11 mouse cellular contexts compared by ENCODE assay signal in genomic region chr1:33947838-33948237, GRCm38 (mm10). TPM values are rescaled to one million over a fixed set of nuclear protein-coding genes. Genes with fewer than 3 reads are reported as not detected.
DNase-seq lines count a peak whose midpoint lies in the region; ATAC-seq and TF ChIP-seq lines count a peak whose summit lies in the region.
"Had no signal": no experiment of that assay in that cellular context is flagged by ENCODE, and none has a peak within 500 bp of the region (broad histone marks: within the 10 kb centered on the region; RNA-seq: fewer than 3 reads in every experiment).

No protein-coding gene starts in this region.

- DNase-seq in forebrain, embryonic 11.5 days (ENCODE audit: low spot score) = peak; percentile 33
- DNase-seq in forebrain, embryonic 10.5 days (ENCODE audit: extremely low spot score, low spot score) = no peak
- DNase-seq in kidney, postnatal 36 days = peak; percentile 4 to 6
- no peak for DNase-seq in kidney, adult 2 months
- DNase-seq in brain, adult 2 months (ENCODE audit: low read depth, low spot score) = peak; percentile 70
- DNase-seq in adrenal gland, postnatal 10 days = no peak
- no peak for DNase-seq in adrenal gland, adult 18-20 months (ENCODE audit: low spot score in 2 of 2)
- DNase-seq: adrenal gland, adult 2 months; gastrocnemius, postnatal 36 days had no signal

- no peak overlapping the region for H3K4me2 ChIP-seq in forebrain, embryonic 11.5 days (ENCODE audit: low read depth, low read length, severe bottlenecking)
- H3K4me2 ChIP-seq in forebrain, embryonic 16.5 days (ENCODE audit: low read length) = no peak overlapping the region
- H3K4me2 ChIP-seq: limb, embryonic 12.5 days had no signal

- no peak overlapping the region for H3K9ac ChIP-seq in forebrain, embryonic 11.5 days (ENCODE audit: low read length)
- H3K9ac ChIP-seq in forebrain, embryonic 16.5 days (replicated peaks; ENCODE audit: low read depth, low read length) = no peak overlapping the region
- H3K9ac ChIP-seq: limb, embryonic 12.5 days had no signal

- ATAC-seq in forebrain, embryonic 11.5 days (replicated peaks; ENCODE audit: low FRiP score) = no peak
- no peak for ATAC-seq in forebrain, embryonic 16.5 days

- no peak for TF ChIP-seq CTCF in kidney, adult 2 months (conservative IDR thresholded peaks at IDR 0.05; ENCODE audit: insufficient read depth, insufficient read length, low read depth, low read length)

- no peaks in the 10 kb centered on the region for H3K27me3 ChIP-seq in forebrain, embryonic 11.5 days (ENCODE audit: control insufficient read depth, insufficient read depth, low read length)
- H3K27me3 ChIP-seq in forebrain, embryonic 10.5 days (ENCODE audit: poor library complexity, severe bottlenecking) = no peaks in the 10 kb centered on the region
- no peaks in the 10 kb centered on the region for H3K27me3 ChIP-seq in kidney, adult 2 months (replicated peaks; ENCODE audit: control insufficient read depth, insufficient read depth, low read length)
- no peaks in the 10 kb centered on the region for H3K27me3 ChIP-seq in forebrain, embryonic 16.5 days (replicated peaks; ENCODE audit: control insufficient read depth, insufficient read depth, low read length)
- H3K27me3 ChIP-seq: limb, embryonic 12.5 days had no signal

- H3K4me3 ChIP-seq in forebrain, embryonic 11.5 days (ENCODE audit: low read depth, low read length) = no peak overlapping the region
- no peak overlapping the region for H3K4me3 ChIP-seq in forebrain, embryonic 10.5 days
- H3K4me3 ChIP-seq in kidney, adult 2 months (ENCODE audit: insufficient read depth, low read depth, low read length) = no peak overlapping the region
- no peak overlapping the region for H3K4me3 ChIP-seq in forebrain, embryonic 16.5 days (replicated peaks; ENCODE audit: low read length)
- H3K4me3 ChIP-seq: limb, embryonic 12.5 days had no signal

- 85% methylated on average over 6 of the region's 6 CpGs for WGBS in forebrain, embryonic 11.5 days
- WGBS in forebrain, embryonic 10.5 days = 91% methylated on average over 6 of the region's 6 CpGs
- WGBS in kidney, adult 2 months = 91% methylated on average over 6 of the region's 6 CpGs
- 91% methylated on average over 6 of the region's 6 CpGs for WGBS in forebrain, embryonic 16.5 days

- no peaks in the 10 kb centered on the region for H3K36me3 ChIP-seq in forebrain, embryonic 11.5 days (ENCODE audit: control insufficient read depth, insufficient read depth, low read length)
- H3K36me3 ChIP-seq in forebrain, embryonic 10.5 days (replicated peaks) = no peaks in the 10 kb centered on the region
- H3K36me3 ChIP-seq in kidney, adult 2 months (ENCODE audit: control insufficient read depth, insufficient read depth, low read length) = no peaks in the 10 kb centered on the region
- H3K36me3 ChIP-seq in forebrain, embryonic 16.5 days (ENCODE audit: control insufficient read depth, insufficient read depth) = no peaks in the 10 kb centered on the region
- H3K36me3 ChIP-seq: limb, embryonic 12.5 days had no signal

- no peak for TF ChIP-seq POLR2A in kidney, adult 2 months (IDR thresholded peaks at IDR 0.05; ENCODE audit: low read depth, low read length)

- no peaks in the 10 kb centered on the region for H3K4me1 ChIP-seq in forebrain, embryonic 11.5 days (replicated peaks; ENCODE audit: control insufficient read depth, insufficient read depth, low read length)
- no peaks in the 10 kb centered on the region for H3K4me1 ChIP-seq in forebrain, embryonic 10.5 days
- H3K4me1 ChIP-seq in kidney, adult 2 months (ENCODE audit: control insufficient read depth, insufficient read depth, low read length) = no peaks in the 10 kb centered on the region
- H3K4me1 ChIP-seq in forebrain, embryonic 16.5 days (replicated peaks; ENCODE audit: control insufficient read depth, insufficient read depth, low read length) = peaks cover 6% of the 10 kb centered on the region
- H3K4me1 ChIP-seq: limb, embryonic 12.5 days had no signal

- no peak overlapping the region for H3K27ac ChIP-seq in forebrain, embryonic 11.5 days (ENCODE audit: low read depth, low read length)
- no peak overlapping the region for H3K27ac ChIP-seq in forebrain, embryonic 10.5 days
- no peak overlapping the region for H3K27ac ChIP-seq in kidney, adult 2 months (ENCODE audit: insufficient read depth, low read depth, low read length)
- peak overlapping the region; percentile 75 for H3K27ac ChIP-seq in forebrain, embryonic 16.5 days (ENCODE audit: low read length)
- H3K27ac ChIP-seq: limb, embryonic 12.5 days had no signal

- no peaks in the 10 kb centered on the region for H3K9me3 ChIP-seq in forebrain, embryonic 11.5 days (ENCODE audit: control insufficient read depth, low read length)
- no peaks in the 10 kb centered on the region for H3K9me3 ChIP-seq in forebrain, embryonic 10.5 days
- no peaks in the 10 kb centered on the region for H3K9me3 ChIP-seq in forebrain, embryonic 16.5 days (ENCODE audit: control insufficient read depth, low read length)
- H3K9me3 ChIP-seq: limb, embryonic 12.5 days had no signal

RNA-seq across cellular contexts. Expression of gene Dst, which starts 39.8 kb away (rescaled TPM):
- polyA plus RNA-seq in forebrain, embryonic 11.5 days (2014; fragmentation: Nextera tagmentation; extraction: Ambion mirVana) = 25.3 and 26.3 TPM in 2 replicates
- 11.3 and 11.9 TPM in 2 replicates for polyA plus RNA-seq in forebrain, embryonic 10.5 days (2016; fragmentation: Nextera tagmentation; extraction: Ambion mirVana)
- polyA plus RNA-seq in kidney, adult 2 months (2012; rRNA removed) = 55.8 and 56.0 TPM in 2 replicates
- 35.5 and 41.2 TPM in 2 replicates for polyA plus RNA-seq in forebrain, embryonic 16.5 days (2015; fragmentation: Nextera tagmentation; extraction: Ambion mirVana)
- total RNA-seq in adrenal gland, postnatal 10 days (2021) = 100 to 1,000 TPM in 1 of 2 experiments, 10 to 100 TPM in 1; 95.3 to 136 TPM
- total RNA-seq in adrenal gland, adult 18-20 months (2021) = 100 to 1,000 TPM; 123 to 171 TPM

RNA-seq across cellular contexts. Expression of gene Bend6, which starts 40.2 kb away (rescaled TPM):
- 2.4 and 3.0 TPM in 2 replicates for polyA plus RNA-seq in forebrain, embryonic 11.5 days (2014; fragmentation: Nextera tagmentation; extraction: Ambion mirVana)
- polyA plus RNA-seq in forebrain, embryonic 10.5 days (2016; fragmentation: Nextera tagmentation; extraction: Ambion mirVana) = 1.5 and 2.0 TPM in 2 replicates
- polyA plus RNA-seq in kidney, adult 2 months (2012; rRNA removed) = 0.16 TPM in 2 replicates
- 58.6 and 61.5 TPM in 2 replicates for polyA plus RNA-seq in forebrain, embryonic 16.5 days (2015; fragmentation: Nextera tagmentation; extraction: Ambion mirVana)
- total RNA-seq in adrenal gland, postnatal 10 days (2021) = 1 to 10 TPM; 1.5 TPM
- total RNA-seq in adrenal gland, adult 18-20 months (2021) = 1 to 10 TPM in 1 of 2 experiments, under 1 TPM in 1; 0.83 to 1.2 TPM

Comparison
In these comparisons a context has a peak if more than half of its experiments do, and no peak if none do; other contexts are left out.
1. DNase-seq: peak in forebrain, embryonic 11.5 days (single experiment), kidney, postnatal 36 days (2 of 2) and brain, adult 2 months (single experiment); none in forebrain, embryonic 10.5 days (single experiment), kidney, adult 2 months (single experiment), adrenal gland, postnatal 10 days (single experiment) and adrenal gland, adult 18-20 months (0 of 2).
2. RNA of gene Bend6, which starts 40.2 kb away (polyA plus RNA-seq): 58.6 to 61.5 TPM in forebrain, embryonic 16.5 days; 2.4 to 3.0 TPM in forebrain, embryonic 11.5 days, 1.5 to 2.0 TPM in forebrain, embryonic 10.5 days and 0.16 TPM in kidney, adult 2 months; every median in the first group is over 10 times any median in the second.